Mouse (Mus musculus) 3134 (cell line): ENCODE data around the gene Icam1.
A peak's percentile ranks its signal among the peaks of the same experiment; 100 is the strongest.

ENCODE experiments used
- DNase-seq: peaks from one replicate; pipeline ENCODE4 v3.0.0-alpha.2; 2011; ENCODE audit warnings: low spot score; ENCODE audit not compliant: insufficient read length; ENCODE audit errors: extremely low read depth

Gene Icam1

GRCm38 (mm10) chr9:21015571-21016130, at the start of gene Icam1:
Gene Icam1, plus strand, starts transcription at chr9:21015985.
- no peak for DNase-seq

- DNase-seq: no peak
These were observed 49.8 kb upstream of the Icam1 start for GRCm38 (mm10) chr9:20966008-20966407.

- no peak for DNase-seq
These were observed 49.0 kb upstream of the Icam1 start for GRCm38 (mm10) chr9:20966747-20967146.

- no peak for DNase-seq
These were observed 44.0 kb upstream of the Icam1 start for GRCm38 (mm10) chr9:20971751-20972140.

GRCm38 (mm10) chr9:20972141-20972992, 43.4 kb upstream of the Icam1 start:
- DNase-seq: peak; percentile 83

GRCm38 (mm10) chr9:20973001-20973681, 42.6 kb upstream of the Icam1 start:
- no peak for DNase-seq

- no peak for DNase-seq
These were observed 42.1 kb upstream of the Icam1 start for GRCm38 (mm10) chr9:20973682-20974075.

GRCm38 (mm10) chr9:20975431-20976215, 40.2 kb upstream of the Icam1 start:
- peak; percentile 74 for DNase-seq

GRCm38 (mm10) chr9:20976216-20976960, 39.4 kb upstream of the Icam1 start, which contains the start of gene S1pr2:
Gene S1pr2, minus strand, starts transcription at chr9:20976781.
- peak; percentile 89 for DNase-seq

GRCm38 (mm10) chr9:20976961-20977689, 38.7 kb upstream of the Icam1 start:
- DNase-seq: no peak

GRCm38 (mm10) chr9:20978409-20979095, 37.2 kb upstream of the Icam1 start:
- no peak for DNase-seq

- DNase-seq: no peak
These were observed 36.6 kb upstream of the Icam1 start for GRCm38 (mm10) chr9:20979181-20979580.

- DNase-seq: no peak
These were observed 36.0 kb upstream of the Icam1 start for GRCm38 (mm10) chr9:20979769-20980168.

GRCm38 (mm10) chr9:20982171-20982570, 33.6 kb upstream of the Icam1 start:
- DNase-seq: no peak

GRCm38 (mm10) chr9:20983169-20983568, 32.6 kb upstream of the Icam1 start:
- DNase-seq: no peak

GRCm38 (mm10) chr9:20986952-20987686, 28.7 kb upstream of the Icam1 start:
- DNase-seq: no peak

- DNase-seq: no peak
These were observed 27.8 kb upstream of the Icam1 start for GRCm38 (mm10) chr9:20987953-20988352.

GRCm38 (mm10) chr9:20990861-20991260, 24.9 kb upstream of the Icam1 start:
- DNase-seq: no peak
